Mouse (Mus musculus) brain, adult 2 months (tissue): ENCODE measurements around the gene Lrrc4.

Source experiments
- DNase-seq: peaks from one replicate; pipeline ENCODE4 v3.0.0; 2011; ENCODE audit warnings: low read depth, low spot score

Lrrc4 gene

DNA sequence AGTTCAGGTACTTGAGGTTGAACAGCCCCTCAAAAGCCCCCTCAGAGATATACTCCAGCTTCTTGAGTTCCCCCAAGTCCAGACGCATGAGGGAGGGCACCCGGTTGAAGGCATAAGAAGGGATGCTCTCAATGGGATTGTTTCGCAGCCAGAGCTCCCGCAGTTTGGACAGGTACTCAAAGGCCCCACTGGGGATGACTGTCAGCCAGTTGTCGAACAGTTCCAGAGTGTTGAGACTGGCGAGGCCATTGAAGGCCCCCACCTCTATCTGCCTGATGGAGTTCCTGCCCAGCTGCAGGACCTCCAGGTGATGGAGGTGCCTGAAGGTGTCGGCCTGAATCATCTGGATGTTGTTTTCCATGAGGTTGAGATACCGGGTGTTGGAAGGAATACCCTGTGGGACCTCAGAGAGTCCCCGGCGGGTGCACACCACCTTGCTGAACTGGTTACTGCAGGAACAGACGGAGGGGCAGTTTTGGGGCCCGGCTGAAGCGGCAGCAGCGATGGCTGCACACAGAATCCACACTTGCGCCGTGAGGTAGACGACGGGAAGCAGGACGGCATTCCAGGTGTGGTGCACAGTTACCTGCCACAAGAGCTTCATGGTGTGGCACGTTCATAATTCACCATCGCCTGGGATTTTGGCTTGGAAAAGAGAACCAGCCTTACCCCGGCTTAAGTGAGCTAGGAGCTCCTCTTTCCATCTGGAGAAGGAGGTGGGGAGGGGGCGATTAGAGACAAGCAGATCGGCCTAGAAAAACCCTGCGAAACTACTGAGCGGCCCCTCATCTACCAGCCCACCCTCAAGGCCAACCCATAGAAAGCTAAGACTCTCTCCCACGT lies at the start of gene Lrrc4:
Lrrc4 (minus strand) TSS at position 737 of the 843 bp plus-strand sequence.
- DNase-seq: no peak

DNA sequence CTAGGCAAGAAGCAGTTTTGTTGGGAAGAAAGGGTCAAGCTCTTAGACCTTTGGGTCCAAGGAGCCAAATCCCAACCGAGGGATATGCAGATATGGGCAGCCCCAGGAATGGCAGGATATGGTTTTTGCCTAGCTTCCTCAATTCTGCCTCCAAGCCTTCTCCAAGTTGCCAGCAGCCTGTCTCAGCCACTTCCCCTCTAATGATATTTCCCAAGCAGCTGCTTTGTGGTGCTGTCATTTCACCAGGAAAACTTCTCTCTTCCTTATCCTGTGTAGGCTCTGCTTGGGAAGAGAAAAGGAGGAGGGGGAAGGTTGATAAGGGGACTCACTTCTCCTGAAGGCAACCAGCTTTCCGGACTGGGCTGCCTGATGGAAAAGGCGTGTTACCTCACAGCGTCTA lies 49.4 kb upstream of the Lrrc4 start:
- DNase-seq: no peak

DNA sequence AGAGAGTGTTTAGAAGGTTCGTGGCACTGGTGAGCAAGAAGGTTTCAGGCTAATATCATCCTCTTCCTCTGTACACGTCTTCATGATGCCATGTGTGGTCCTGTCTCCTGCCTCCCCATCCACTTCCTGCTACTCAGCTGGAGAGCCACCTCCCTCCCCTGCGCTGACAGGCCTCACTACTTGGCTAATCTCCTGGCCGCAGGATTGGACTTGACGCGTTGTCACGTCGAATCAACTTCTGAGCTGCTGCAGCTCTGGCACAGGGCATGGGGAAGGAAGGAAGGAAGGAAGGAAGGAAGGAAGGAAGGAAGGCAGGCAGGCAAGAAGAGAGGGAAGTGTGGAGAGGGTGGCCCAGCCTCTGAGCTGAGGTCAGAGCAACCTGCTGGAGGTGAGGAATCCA lies 47.8 kb upstream of the Lrrc4 start:
- no peak for DNase-seq

- DNase-seq: peak; percentile 77
Observed at GRCm38 (mm10) chr6:28877945-28878666, 46.6 kb upstream of the Lrrc4 start.

DNA sequence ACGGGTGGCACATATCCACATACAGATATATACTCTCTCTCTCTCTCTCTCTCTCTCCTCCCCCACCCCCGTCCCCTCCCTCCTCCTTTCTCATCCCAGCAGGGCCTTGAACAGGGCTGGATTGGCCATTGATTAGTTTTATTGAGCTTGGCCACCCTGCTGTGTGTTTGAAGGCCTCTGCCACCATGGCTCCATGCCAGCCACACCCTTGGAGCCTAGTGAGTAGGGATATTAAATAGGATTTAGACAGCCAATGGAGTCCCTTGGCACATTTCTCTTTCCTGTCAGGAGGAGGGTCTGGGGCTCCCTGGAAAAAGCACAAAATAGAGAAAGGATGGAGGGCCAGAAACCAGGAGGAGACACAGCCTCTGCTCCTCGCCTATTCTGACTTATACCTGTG lies 44.9 kb upstream of the Lrrc4 start:
- no peak for DNase-seq

DNA sequence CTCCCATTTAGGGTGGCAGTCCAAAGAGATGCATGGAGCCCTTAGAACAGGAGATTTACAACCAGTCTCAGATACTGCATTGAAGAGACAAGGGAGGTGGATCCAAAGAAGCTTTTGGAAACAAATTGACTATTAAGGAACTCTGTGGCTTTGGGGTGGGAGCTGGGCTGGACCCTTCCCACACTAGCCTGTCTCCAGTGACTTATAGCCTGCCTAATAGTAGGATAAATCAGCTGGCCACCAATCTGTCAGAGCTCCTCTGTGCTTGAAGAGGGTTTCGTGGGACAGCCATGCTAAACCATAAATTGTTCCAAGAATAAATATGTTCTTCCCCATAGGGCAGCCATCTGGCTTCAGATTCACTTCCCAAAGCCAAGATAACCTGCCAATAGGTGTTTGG lies 43.8 kb upstream of the Lrrc4 start:
- DNase-seq: no peak

DNA sequence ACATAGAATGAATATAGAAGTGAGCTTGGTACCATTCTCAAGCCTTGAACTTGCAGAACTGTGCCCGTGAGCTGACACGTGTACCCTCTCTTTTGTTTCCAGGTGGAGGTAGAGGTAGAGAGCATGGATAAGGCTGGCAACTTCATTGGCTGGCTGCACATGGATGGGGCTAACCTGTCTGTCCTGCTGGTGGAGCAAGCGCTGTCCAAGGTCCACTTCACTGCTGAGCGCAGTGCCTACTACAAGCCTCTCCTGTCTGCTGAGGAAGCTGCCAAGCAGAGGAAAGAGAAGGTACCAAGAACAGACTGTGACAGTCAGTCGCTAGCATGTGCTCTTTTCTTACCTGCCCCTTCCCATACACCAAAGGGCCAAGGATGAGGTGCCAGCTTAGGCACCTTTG lies 43.2 kb upstream of the Lrrc4 start:
- no peak for DNase-seq

- DNase-seq: peak; percentile 64
Observed at GRCm38 (mm10) chr6:28874053-28874452, 42.5 kb upstream of the Lrrc4 start.

DNA sequence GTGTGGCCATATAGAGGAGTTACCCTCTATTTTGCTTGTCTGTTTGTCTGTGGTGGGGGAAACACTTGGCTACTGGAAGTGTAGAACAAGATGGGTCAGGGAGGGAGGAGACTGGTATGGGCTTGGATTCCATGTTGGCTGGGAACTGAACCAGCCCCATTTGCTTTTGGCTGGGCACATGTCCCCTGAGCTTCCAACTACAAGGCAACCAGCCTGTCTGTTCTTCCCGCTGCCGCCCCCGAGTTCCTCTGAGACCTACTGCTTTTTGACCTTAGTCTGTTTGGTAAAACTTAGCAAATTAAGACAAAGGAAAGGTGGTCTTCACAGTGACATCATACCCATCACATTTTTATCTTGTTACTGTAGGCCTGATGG lies 40.9 kb upstream of the Lrrc4 start:
- peak; percentile 53 for DNase-seq

GRCm38 (mm10) chr6:28871725-28872420 lies 40.3 kb upstream of the Lrrc4 start:
- peak; percentile 78 for DNase-seq

- DNase-seq: peak; percentile 63
Observed at GRCm38 (mm10) chr6:28867516-28868251, 36.1 kb upstream of the Lrrc4 start.

GRCm38 (mm10) chr6:28866206-28866605 lies 34.7 kb upstream of the Lrrc4 start:
- DNase-seq: no peak

DNA sequence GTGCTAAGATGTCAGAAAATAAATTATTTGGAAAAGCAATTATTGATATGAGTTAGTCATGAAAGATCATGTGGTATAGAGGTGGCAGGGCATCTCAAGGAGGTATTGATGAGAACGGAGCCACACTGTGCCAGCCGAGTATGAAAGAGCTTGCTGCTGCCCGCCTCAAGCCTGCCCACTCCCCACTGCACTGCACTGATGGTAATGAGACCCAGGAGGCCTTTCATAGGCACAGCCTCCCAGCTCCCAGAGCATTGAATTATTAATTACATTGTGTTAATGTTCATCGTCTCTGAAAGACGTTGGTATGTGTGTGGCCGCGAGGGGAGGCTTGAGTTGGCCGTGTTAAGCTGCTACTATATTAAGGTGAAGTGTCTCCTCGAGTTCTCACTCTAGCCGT lies 33.6 kb upstream of the Lrrc4 start:
- DNase-seq: no peak

DNA sequence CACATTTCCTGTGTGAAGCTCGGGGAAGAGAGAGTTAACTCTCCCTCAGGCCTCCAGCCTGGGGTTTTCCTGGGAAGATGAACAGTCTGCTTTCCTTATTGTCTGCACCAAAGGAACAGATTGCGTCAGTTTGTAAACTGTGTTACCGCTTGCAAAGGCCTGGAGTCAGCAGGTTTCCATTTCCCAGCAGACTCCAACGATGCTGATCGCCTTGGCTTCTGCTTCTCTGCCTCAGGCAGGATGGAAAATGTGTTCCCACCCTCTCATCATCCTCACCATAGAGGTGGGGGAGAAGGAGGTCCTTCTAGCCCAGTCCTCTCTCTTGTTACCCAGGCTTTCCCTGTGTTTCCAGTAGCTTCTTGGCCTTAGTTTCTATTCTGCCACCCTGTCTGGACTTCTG lies 33.1 kb upstream of the Lrrc4 start:
- peak; percentile 80 for DNase-seq

GRCm38 (mm10) chr6:28862304-28862703 lies 30.8 kb upstream of the Lrrc4 start:
- DNase-seq: peak; percentile 49

DNA sequence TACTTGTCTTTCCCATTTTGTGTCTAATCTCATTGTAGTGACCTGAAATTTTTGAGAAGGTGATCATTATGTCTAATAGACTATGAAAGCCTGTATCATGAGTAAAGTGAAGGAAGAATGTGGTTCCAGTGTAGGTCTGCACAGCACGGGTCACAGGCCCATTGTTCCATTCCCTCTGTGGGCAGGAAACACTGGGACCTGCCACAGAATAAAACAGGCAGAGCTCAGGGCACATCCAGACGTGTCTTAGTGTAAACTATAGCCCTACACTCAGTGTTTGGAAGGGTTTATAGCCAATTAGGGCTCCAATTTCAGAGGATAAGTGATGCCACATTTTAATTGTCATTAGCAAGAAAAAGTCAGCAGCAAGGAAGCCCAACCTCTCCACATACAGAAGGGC lies 29.4 kb upstream of the Lrrc4 start:
- no peak for DNase-seq

GRCm38 (mm10) chr6:28860450-28860849 lies 28.9 kb upstream of the Lrrc4 start:
- DNase-seq: no peak

- DNase-seq: no peak
Observed at GRCm38 (mm10) chr6:28859094-28859493, 27.5 kb upstream of the Lrrc4 start.

- DNase-seq: no peak
Observed at GRCm38 (mm10) chr6:28857198-28858180, 25.9 kb upstream of the Lrrc4 start.

- DNase-seq: no peak
Observed at GRCm38 (mm10) chr6:28856789-28857188, 25.2 kb upstream of the Lrrc4 start.

DNA sequence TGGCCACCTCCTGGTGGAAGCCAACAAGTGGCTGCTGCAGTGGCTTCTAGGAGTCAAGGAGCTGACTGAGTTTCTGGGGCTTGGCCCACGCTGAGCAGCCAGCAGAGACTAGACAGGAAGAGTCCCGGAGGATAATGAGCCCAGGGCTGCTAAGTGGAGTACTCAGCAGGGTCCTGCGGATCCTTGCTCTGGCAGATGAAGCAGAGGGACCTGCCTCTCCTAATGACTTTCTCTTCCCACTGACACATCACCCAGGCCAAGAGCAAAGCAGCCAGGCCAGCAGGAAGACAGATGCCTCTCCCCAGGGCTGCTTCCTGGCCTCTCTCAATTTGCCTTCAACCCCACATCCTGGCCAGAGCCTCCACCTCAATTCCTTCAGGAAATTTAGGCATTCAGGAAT lies 23.9 kb upstream of the Lrrc4 start:
- peak; percentile 49 for DNase-seq
